Mouse (Mus musculus) spleen, postnatal 10 days (tissue): ENCODE results near the gene Ranbp1.
"Not testable (repeated sequence)": the region's sequence is repeated elsewhere in the genome, so short reads cannot be mapped to it uniquely, and the experiment has no call there.

Source experiments
- DNase-seq, 2 experiments: peaks; one replicate each; pipeline ENCODE4 v3.0.0; 2021 to 2022; ENCODE audit warnings: low spot score in 2 of 2

Gene Ranbp1

GRCm38 (mm10) chr16:18248433-18249363, at the start of gene Ranbp1, which contains the start of gene Trmt2a:
TSS of gene Ranbp1 (minus strand) at chr16:18248732.
TSS of gene Trmt2a (plus strand) at chr16:18248679.
- peak; percentile 96 to 99 for DNase-seq

DNA sequence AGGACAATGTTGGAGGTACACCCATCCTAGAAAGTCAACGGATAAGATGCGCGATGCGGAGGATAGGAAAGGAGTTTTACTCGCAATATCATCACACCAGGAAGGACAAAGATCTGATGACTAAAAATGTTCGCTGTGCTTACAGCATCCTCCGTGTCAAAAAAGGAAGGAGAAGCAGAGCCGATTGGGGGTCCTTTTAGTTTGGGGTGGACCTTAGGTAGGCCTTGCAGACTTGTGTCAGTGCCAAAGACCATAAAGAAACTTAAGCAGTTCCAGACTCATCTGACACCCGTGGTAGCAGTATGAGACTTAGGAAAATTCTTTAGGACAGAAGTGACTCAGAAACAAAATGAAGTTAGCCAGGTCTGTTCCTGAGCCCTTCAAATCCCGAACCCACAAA, 41.1 kb upstream of the Ranbp1 start:
- DNase-seq = not testable (repeated sequence)

DNA sequence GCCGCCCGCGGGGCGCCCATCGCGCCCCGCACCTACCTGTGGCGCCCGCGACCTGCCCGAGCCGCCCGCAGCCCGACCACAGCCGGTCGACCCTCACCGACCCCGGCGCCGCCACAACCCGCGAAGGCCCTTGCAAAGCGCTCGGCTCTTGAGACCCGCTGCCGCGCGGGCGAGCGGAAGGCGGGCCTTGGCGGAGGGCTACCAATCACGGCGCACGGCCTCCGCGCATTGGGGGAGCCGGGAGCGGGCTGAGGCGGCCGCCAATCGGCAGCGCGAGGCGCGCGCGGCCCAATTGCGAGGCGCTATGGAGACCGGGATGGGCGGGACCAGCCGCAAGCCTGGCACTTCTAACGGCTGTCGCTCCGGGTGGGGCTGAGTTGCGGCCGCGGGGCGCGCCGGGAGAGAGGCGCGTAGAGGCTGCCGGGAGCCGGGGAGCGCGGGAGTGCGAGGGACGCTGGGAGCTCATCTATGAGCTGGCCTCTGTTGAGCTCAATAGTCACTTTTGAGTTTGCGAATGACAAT, 40.6 kb upstream of the Ranbp1 start, which contains the start of gene Dgcr8:
Gene Dgcr8 (minus strand): TSS at position 180 of the 522 bp plus-strand sequence.
- DNase-seq = peak; percentile 96 to 98

DNA sequence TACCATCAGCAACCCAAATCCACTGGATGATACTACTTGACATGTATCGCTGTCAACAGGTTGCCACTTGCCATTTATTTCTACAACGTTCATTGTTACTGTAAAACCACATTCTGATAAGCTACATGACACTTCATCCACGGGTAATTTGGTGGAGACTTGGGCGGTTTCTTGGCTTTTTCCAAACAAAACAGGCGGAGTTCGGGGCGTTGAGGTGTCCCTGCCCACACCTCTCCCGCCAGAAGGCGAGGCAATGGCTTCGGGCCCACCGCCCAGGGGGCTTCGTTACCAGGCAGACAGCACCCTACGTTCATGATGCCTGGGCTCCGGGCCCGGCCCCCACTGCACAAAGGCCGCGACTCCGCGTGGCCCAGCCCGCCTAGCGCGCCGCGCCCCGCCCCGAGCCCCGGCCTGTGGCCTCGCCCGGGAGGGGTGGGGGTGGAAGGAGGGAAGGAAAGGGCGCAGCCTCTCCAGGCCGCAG, 40.1 kb upstream of the Ranbp1 start:
- DNase-seq = peak in 1 of 2 experiments; percentile 88

- DNase-seq = peak; percentile 19 to 20
Observed at GRCm38 (mm10) chr16:18288166-18288565, 39.6 kb upstream of the Ranbp1 start.

DNA sequence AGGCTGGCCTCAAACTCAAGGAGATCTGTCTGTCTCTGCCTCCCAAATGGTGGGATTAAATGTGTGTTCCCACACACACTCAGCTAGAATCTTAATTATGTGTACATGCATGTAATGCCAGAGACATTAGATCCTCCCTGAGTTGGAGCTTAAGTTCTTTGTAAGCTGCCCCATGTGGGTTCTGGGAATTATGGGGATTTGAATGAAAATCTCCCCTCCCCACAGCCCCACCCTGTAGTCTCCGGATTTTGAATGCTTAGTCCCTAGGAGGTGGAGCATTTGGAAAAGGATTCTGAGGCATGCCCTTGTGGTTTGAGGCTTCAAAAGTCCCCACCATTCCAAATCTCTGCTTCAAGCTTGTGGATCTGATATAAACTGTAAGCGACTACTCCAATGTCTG, 26.6 kb upstream of the Ranbp1 start:
- DNase-seq = no peak

- no peak for DNase-seq
Observed at GRCm38 (mm10) chr16:18268182-18268581, 19.6 kb upstream of the Ranbp1 start.

DNA sequence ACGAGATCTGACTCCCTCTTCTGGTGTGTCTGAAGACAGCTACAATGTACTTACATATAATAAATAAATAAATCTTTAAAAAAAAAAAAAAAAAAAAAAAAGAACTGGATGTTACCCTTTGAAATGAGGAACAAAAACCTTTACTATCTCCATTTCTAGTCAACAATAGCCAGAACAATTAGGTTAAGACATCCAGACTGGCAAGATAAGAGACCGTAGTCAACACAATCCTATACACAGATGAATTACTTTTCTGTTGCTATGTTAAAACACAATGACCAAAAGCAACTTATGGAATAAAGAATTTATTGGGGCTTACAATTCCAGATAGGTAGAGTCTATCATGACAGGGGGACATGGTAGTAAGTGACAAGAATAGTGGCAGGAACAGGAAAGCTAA, 16.5 kb upstream of the Ranbp1 start:
- DNase-seq = no peak

DNA sequence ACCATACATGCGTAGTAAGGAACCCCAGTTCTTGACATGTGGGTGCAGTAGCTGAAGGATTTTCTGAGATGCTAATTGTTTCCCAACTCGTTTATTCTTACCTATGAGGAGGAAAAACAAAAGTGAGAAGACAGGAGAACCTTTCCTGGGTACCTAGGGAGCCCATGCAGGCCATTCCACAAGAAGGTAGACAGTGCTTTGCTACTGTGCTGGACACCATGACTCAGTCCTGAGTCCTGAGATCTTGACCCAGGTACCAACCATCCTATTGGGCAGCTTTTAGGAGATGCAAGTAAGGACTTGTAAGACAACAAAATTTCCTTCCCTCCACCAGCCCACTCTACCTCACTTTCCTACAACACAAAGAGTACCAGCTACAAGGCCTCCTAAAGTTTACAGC, 9.7 kb upstream of the Ranbp1 start, which contains the start of gene Gm49776:
Gene Gm49776 (minus strand): TSS at position 101 of the 400 bp plus-strand sequence.
- DNase-seq = no peak

- DNase-seq = no peak
Observed at GRCm38 (mm10) chr16:18253866-18254265, 5.3 kb upstream of the Ranbp1 start.

GRCm38 (mm10) chr16:18252736-18253135, 4.2 kb upstream of the Ranbp1 start:
- DNase-seq = no peak

- DNase-seq = peak in 1 of 2 experiments; percentile 19
Observed at GRCm38 (mm10) chr16:18250828-18251790, 2.6 kb upstream of the Ranbp1 start.

- no peak for DNase-seq
Observed at GRCm38 (mm10) chr16:18250231-18250630, 1.7 kb upstream of the Ranbp1 start.

GRCm38 (mm10) chr16:18249364-18249967, 934 bp upstream of the Ranbp1 start:
- peak; percentile 70 to 71 for DNase-seq

DNA sequence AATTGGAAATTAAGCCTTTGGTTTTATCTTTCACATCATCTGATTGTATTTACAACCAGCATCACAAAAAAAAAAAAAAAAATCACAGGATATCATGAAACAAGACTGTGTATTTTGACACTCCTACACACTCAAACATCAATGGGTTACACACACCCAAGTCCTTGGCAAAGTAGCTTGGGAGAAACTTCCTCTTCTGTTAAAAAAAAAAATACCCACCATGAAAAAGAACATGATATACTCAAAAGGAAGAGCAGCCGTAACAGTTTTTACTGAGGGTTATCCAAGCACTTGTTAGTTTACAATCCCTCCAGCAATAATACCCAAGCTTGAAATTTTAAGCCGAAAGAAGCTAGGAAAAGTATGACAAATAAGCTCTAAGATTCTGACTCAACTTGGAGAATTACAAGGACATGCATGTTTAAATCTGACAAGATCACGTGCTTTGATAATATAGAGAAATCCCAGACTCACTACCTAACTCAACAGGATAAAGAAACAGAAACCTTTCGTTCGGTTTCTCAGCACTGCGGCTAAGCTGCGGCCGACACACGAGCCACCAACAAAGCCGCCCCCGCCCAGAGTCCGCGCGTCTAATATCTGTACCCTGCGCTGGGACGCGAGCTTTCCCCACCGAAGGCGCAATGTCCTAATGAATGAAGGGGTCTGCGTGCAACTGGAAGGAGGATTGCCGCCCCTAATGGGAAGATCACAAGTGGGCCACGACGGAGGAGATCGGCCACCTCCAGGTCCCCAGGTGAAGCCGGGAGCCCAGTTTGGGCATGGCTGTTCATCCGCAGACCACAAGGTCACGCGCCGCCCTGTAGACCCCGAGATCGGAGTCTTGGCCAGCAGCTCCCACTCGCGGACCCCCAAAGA, 772 bp downstream of the Ranbp1 start:
- peak in 1 of 2 experiments; percentile 56 for DNase-seq

- DNase-seq = no peak
Observed at GRCm38 (mm10) chr16:18241581-18241980, 7.0 kb downstream of the Ranbp1 start.

GRCm38 (mm10) chr16:18236676-18237501, 11.6 kb downstream of the Ranbp1 start:
- DNase-seq = no peak

- DNase-seq = peak; percentile 31 to 41
Observed at GRCm38 (mm10) chr16:18235389-18236065, 13.0 kb downstream of the Ranbp1 start.
